Mouse (Mus musculus): Measurements from ENCODE around the gene Pcmt1. TPM values are rescaled to one million over a fixed set of nuclear protein-coding genes. Genes with fewer than 3 reads are reported as not detected.
A peak's percentile ranks its signal among the peaks of the same experiment; 100 is the strongest.
"Not testable (repeated sequence)": the region's sequence is repeated elsewhere in the genome, so short reads cannot be mapped to it uniquely, and the experiment has no call there.

Gene Pcmt1
- total RNA-seq, 2 experiments from 2014 or later, result 151 to 162 TPM

DNA sequence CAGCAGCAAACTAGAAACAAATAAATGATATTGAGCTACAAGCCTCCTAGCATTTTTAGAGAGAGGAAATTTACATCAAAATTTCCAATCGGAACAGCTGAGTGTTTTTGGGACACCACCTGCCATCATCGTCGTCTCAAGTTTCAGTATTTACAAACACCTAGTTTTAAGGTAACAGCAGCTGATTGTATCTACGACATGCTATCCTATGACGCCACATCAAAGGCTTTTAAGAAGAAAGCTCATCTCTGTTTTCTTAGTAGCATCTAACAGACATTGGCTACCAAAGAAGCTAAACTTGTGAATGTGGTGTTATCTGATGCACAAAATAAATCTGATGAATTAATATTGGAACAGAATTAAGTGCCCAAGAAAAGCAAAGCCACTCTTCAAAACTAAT lies 50.6 kb downstream of the Pcmt1 start:
- Histone ChIP-seq H3K4me3 (no peak overlapping the region), H3K27ac (no peak overlapping the region)
- no peak for DNase-seq (ENCODE audit: low spot score in 2 of 2)
- TF ChIP-seq CTCF (conservative IDR thresholded peaks at IDR 0.05), result no peak

DNA sequence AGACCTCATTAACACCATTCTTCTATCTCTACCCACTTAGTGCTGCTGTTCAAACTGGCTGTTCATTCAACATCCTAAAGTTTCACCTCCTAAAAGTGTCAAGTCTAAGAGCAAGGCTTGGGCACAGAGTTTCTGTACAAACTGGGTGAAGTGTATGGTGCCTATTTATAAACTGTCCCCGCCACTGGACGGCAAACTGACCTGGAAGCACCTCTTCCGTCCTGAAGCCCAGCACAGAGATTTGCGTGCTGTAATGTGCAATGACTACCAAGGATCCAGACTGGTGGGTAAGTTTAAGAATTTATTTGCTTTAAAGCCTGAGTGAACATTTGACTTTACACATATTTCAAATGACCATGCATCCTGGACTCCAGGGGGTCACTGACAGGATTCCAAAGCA lies 51.8 kb downstream of the Pcmt1 start:
- no peak overlapping the region for H3K4me3 ChIP-seq
- TF ChIP-seq CTCF (conservative IDR thresholded peaks at IDR 0.05), result no peak
- H3K27ac ChIP-seq, result no peak overlapping the region
- no peak for DNase-seq (ENCODE audit: low spot score in 2 of 2)

DNA sequence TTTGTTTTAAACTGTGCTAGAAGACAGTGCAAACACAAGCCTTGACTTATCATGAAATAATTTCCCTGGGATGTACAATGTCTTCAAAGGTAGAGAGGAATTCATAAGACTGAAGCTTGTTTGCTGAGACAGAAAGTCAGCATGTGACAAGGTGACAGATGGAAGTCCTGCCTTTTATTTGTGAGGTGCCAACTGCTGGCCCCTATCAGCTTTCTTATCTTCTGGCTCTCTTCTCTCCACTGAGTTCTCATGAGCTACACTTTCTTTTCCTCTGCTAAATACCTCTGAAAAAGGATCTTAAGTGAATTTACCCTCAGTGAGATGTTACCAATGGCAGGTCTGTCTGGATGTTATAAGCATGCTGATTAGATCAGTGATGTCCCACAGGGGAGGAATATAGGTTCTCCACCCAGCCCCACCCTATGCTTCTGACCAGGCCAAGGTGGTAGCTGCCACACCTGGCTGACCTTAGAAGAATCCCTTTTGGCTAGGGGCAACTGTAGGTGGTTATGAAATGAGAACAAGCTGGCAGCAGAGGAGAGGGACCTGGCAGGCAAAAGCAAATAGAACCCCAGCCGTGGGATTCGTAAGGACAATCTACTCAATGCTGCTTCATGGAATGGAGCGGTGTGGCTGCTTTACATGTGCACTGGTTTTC lies 56.9 kb downstream of the Pcmt1 start:
- TF ChIP-seq CTCF (conservative IDR thresholded peaks at IDR 0.05), result no peak
- DNase-seq (ENCODE audit: low spot score in 2 of 2), result no peak
- Histone ChIP-seq H3K27ac (no peak overlapping the region), H3K4me3 (no peak overlapping the region)

DNA sequence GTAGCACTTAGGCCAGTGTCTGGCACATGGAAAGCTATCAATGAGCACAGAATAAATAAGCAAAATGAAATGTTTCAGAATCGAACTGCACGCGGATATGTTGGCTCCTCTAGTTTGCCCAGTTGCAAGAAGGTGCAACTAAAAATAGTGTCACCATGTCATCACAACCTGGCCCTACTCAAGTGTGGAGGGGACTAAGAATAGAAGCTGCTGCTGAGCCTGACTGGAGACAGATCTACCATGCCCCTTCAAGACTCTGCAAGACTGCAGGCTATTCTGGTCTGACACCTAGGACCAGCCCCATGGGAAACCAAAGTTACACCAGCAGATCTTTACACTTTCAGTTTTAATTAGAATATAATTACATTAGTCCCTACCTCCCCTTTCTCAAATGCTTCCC lies 58.6 kb downstream of the Pcmt1 start:
- TF ChIP-seq CTCF (conservative IDR thresholded peaks at IDR 0.05), result no peak
- DNase-seq (ENCODE audit: low spot score in 2 of 2), result no peak
- H3K4me3 ChIP-seq, result no peak overlapping the region

DNA sequence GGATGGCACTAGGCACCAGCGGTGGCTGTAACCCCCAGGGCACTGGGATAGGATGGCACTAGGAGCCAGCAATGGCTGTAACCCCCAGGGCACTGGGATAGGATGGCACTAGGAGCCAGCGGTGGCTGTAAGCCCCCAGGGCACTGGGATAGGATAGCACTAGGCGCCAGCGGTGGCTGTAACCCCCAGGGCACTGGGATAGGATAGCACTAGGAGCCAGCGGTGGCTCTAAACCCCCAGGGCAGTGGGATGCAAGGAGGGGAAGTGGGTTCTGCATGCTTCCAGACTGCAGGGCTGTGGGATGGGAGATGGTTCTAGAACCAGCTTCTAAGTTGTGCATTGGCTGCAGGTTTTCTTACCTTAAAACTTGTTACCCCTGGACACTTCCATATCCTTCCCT lies 60.2 kb downstream of the Pcmt1 start:
- H3K4me3 ChIP-seq, result no peak overlapping the region
- no peak overlapping the region for H3K27ac ChIP-seq
- TF ChIP-seq CTCF (conservative IDR thresholded peaks at IDR 0.05), result no peak
- DNase-seq (ENCODE audit: low spot score in 2 of 2), result no peak

More for the DNA sequence above, 58.6 kb downstream of the Pcmt1 start:
- no peak overlapping the region for H3K27ac ChIP-seq

DNA sequence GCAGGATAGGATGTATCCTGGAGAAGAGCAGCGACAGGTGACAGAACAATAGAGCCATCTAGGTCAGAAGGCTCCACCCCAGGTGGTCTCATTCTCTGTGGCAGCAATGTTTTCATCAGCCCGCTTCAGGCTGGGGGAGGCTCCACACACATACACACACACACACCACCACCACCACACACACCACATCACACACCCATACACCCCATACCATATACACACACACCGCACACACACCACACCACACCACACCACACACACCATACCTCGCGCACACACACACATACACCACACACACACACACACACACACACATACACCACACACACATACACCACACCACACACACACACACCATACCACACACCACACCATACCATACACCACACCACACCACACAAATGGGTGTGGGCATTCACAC lies 61.1 kb downstream of the Pcmt1 start:
- Histone ChIP-seq H3K27ac (no peak overlapping the region), H3K4me3 (no peak overlapping the region)
- TF ChIP-seq CTCF (conservative IDR thresholded peaks at IDR 0.05), result no peak
- no peak for DNase-seq (ENCODE audit: low spot score in 2 of 2)

DNA sequence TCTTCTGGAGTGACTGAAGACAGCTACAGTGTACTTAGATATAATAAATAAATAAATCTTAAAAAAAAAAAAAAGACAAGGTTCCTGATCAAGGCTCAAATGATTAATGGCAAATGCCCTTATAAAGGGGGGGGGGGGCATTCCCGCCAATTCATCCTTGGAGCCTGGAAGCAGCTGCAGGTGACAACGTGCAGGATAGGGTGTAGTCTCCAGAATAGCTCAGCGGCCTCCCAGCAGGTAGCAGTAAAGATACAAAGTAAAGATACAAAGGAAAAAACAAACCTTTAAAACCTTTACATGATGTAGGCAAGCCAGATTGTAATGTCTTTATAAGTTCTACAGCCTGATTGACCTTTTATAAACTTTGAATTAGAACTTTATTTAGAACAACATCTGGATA lies 63.4 kb downstream of the Pcmt1 start:
- not testable (repeated sequence) for DNase-seq (ENCODE audit: low spot score in 2 of 2); H3K27ac ChIP-seq; H3K4me3 ChIP-seq
- TF ChIP-seq CTCF (conservative IDR thresholded peaks at IDR 0.05), result 0 out of 2 replicates have a peak, but pooled peaks have one; percentile 10

DNA sequence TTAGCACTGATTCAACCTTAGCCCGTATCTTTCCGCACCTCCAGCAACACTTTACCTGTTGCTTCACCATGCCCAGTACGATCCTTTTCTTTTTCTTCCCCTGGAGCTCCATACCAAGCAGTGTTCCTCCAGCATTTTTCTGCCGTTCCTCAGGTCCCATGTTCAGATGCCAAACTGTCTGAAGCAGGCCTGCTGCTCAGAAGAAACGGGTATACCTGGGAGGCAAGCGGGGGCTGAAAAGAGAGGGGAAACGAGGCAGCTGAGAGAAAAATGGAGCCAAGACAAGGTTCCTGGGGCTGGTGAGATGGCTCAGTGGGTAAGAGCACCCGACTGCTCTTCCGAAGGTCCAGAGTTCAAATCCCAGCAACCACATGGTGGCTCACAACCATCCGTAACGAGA lies 63.8 kb downstream of the Pcmt1 start:
- not testable (repeated sequence) for H3K4me3 ChIP-seq; DNase-seq (ENCODE audit: low spot score in 2 of 2); H3K27ac ChIP-seq

DNA sequence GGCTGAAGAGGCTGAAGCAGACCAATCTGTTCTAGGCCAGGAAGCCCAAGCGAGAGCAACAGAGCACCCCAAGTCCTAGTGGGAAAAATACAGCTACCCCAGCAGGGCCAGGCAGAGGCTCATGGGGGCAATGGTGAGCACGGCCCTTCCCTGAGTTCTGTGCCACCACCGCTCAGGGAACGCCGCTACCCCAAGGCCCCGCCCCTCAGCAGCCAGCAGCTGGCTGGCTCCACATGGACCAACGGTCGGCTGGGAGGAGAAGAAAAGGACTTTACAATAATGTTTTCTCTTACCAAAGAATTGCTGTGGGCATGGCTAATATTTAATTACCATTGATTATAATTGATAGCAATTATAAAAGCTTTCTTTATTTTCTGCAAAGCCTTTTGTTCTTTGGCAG lies 66.1 kb downstream of the Pcmt1 start:
- no peak for DNase-seq (ENCODE audit: low spot score in 2 of 2)
- Histone ChIP-seq H3K4me3 (no peak overlapping the region), H3K27ac (no peak overlapping the region)
- TF ChIP-seq CTCF (conservative IDR thresholded peaks at IDR 0.05), result no peak

DNA sequence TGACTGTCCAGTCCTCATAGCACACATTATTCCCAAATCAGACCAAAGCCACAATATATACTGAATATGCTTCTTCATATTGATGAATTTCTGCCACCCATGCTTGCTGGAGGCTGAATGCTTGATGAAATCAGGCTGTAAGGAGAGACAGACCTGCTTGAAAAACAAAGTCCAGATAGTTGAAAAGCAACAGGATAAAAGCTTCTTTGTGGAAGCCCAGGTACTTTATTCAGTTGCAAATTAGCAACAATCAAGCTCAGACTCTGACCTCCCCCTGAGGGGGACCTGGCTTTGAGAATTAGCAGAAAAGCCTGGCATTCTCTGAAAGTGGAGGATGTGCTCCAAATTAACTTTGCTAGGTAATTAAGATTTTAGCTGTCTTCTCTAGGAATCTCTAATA lies 68.7 kb downstream of the Pcmt1 start:
- H3K27ac ChIP-seq; H3K4me3 ChIP-seq; DNase-seq (ENCODE audit: low spot score in 2 of 2): not testable (repeated sequence)

DNA sequence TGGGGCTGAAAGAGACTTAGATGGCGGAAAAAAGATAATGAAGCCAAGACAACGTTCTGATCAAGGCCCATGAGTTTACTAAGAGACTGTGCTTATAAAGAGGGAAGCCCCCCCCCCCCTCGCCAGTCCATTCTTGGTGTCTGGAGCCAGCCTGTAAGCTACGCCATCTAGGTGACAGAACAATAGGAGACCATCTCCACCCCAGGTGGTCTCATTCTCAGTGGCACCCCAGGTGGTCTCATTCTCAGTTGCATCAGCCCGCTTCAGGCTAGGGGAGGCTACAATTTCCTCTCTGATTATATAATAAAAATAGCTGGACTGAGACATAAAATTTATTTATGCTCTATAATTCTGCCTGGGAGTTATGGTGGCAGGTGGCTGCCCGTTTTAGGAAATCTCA lies 69.3 kb downstream of the Pcmt1 start:
- no peak for DNase-seq (ENCODE audit: low spot score in 2 of 2)
- no peak for TF ChIP-seq CTCF (conservative IDR thresholded peaks at IDR 0.05)
- H3K27ac ChIP-seq, result no peak overlapping the region
- H3K4me3 ChIP-seq, result no peak overlapping the region

DNA sequence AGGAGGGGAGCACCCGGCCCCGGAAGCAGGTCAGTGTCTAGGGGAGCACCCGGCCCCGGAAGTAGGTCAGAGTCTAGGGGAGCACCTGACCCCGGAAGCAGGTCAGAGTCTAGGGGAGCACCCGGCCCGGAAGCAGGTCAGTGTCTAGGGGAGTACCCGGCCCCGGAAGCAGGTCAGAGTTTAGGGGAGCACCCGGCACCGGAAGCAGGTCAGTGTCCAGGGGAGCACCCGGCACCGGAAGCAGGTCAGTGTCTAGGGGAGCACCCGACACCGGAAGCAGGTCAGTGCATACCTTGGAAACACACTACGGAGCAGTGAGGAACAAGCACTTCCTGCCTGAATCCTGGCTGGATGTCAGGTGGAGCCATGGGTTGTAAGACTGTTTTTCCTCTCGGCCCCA lies 72.3 kb downstream of the Pcmt1 start:
- no peak overlapping the region for H3K27ac ChIP-seq
- no peak overlapping the region for H3K4me3 ChIP-seq
- no peak for DNase-seq (ENCODE audit: low spot score in 2 of 2)
- no peak for TF ChIP-seq CTCF (conservative IDR thresholded peaks at IDR 0.05)

DNA sequence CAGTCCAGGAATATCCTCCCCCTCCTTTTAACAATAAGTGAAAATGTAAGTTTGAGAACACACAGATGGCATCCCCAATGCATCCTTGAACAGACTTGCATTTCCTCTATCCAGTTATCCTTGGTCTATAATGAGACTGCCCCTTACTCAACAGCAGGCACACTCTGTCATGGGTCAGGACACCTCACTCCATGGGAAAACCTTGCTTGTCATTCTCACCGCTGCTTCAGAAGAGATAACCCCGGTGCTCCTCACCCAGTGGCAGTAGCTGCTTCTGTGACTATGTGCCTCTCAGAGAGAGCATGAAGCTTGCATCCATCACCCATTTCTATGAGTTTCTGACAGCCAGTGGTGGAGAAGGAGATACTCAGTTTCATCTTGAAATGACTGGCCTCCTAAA lies 74.5 kb downstream of the Pcmt1 start:
- DNase-seq (ENCODE audit: low spot score in 2 of 2), result no peak
- no peak for TF ChIP-seq CTCF (conservative IDR thresholded peaks at IDR 0.05)
- no peak overlapping the region for H3K4me3 ChIP-seq

DNA sequence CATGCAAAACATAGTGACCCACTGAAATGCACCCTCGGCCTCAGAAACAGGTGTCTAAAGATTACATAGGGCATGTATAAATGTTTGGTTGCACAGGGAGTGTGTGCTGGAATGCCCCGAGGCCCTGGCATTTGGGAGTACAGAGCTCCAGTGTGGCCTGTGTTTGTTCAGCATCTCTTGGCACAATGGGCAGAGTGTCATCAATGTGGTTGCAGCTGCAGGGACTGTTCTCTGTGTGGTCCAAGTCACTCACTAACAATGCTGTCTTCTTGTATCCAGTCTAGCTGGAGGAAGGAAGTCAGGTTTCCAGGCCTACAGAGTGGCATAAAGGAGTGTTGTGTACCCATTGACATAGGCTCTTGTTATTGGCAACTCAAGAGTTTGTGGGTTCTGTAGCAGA lies 75.8 kb downstream of the Pcmt1 start:
- no peak for TF ChIP-seq CTCF (conservative IDR thresholded peaks at IDR 0.05)
- peak in 1 of 2 experiments; percentile 39 for DNase-seq (ENCODE audit: low spot score in 2 of 2)
- H3K4me3 ChIP-seq, result no peak overlapping the region
- H3K27ac ChIP-seq, result no peak overlapping the region; the same call in 1 of the 2 replicates

More for the DNA sequence above, 74.5 kb downstream of the Pcmt1 start:
- H3K27ac ChIP-seq, result no peak overlapping the region

Measured in layer of hippocampus, adult 2 months (tissue).